Mouse (Mus musculus) liver, embryonic 16.5 days (tissue): Measurements from ENCODE around the gene Slc39a11. TPM values are rescaled to one million over a fixed set of nuclear protein-coding genes. Genes with fewer than 3 reads are reported as not detected.

Source experiments
- ATAC-seq: fragments of 200-750 bp; cut with Nextera tagmentation; 2 replicates; pipeline ENCODE4 v1.8.0; 2017; ENCODE audit warnings: low read depth, mild to moderate bottlenecking, moderate number of reproducible peaks, moderate library complexity
- H3K27ac ChIP-seq: fragments of 300-500 bp; sonication (generic); 2 replicates; pipeline ENCODE4 v1.5.1; 2014; ENCODE audit warnings: mild to moderate bottlenecking, low read length
- H3K27me3 ChIP-seq: fragments of 300-500 bp; sonication (generic); 2 replicates; pipeline ENCODE4 v1.6.1; 2014; ENCODE audit warnings: low read depth, low read length, mixed read lengths; ENCODE audit not compliant: control insufficient read depth, insufficient read depth
- H3K36me3 ChIP-seq: fragments of 300-500 bp; sonication (generic); 2 replicates; pipeline ENCODE4 v1.6.1; 2014; ENCODE audit warnings: mild to moderate bottlenecking; ENCODE audit not compliant: control insufficient read depth, insufficient read depth
- H3K4me1 ChIP-seq: fragments of 300-500 bp; sonication (generic); 2 replicates; pipeline ENCODE4 v1.6.1; 2014; ENCODE audit warnings: low read depth, low read length, mixed read lengths; ENCODE audit not compliant: control insufficient read depth
- H3K4me2 ChIP-seq: fragments of 300-500 bp; sonication (generic); 2 replicates; pipeline ENCODE4 v1.6.1; 2014; ENCODE audit warnings: low read depth, low read length, mixed read lengths
- H3K4me3 ChIP-seq: fragments of 300-500 bp; sonication (generic); 2 replicates; pipeline ENCODE4 v1.5.1; 2014; ENCODE audit warnings: low read depth, mild to moderate bottlenecking, low read length
- H3K9ac ChIP-seq: fragments of 300-500 bp; sonication (generic); 2 replicates; pipeline ENCODE4 v1.6.1; 2014; ENCODE audit warnings: low read depth, low read length
- H3K9me3 ChIP-seq: fragments of 300-500 bp; sonication (generic); replicated peaks from 2 replicates; pipeline ENCODE4 v1.6.1; 2016; ENCODE audit warnings: low read length; ENCODE audit not compliant: control insufficient read depth
- WGBS: fragments of 180-500 bp; shearing (Covaris S2); extraction: QIAGEN DNeasy Blood & Tissue Kit; methylation state at CpG from one replicate; pipeline ENCODE4 v1.1.7; 2014; ENCODE audit not compliant: insufficient replicate concordance; 5-methylcytosine and 5-hydroxymethylcytosine counted together
- polyA plus RNA-seq: library from polyadenylated mRNA; unstranded; fragments of >200 nt; fragmentation: Nextera tagmentation; extraction: Ambion mirVana; gene quantifications from 2 replicates; pipeline ENCODE4 v1.2.1, GENCODE M21; 2015

Gene Slc39a11
- polyA plus RNA-seq, 1 experiment from 2014 or later, result 14.1 TPM

GRCm38 (mm10) chr11:113452861-113453568 lies 196.9 kb downstream of the Slc39a11 start:
- Histone ChIP-seq H3K27me3 (no peaks in the 10 kb centered on the region), H3K4me2 (no peak overlapping the region), H3K27ac (no peak overlapping the region), H3K4me1 (no peaks in the 10 kb centered on the region), H3K9me3 (peaks cover 3% of the 10 kb centered on the region), H3K36me3 (no peaks in the 10 kb centered on the region), H3K4me3 (no peak overlapping the region), H3K9ac (no peak overlapping the region)
- 60% methylated on average over 16 of the region's 16 CpGs for WGBS
- no peak for ATAC-seq

GRCm38 (mm10) chr11:113451301-113451700 lies 198.6 kb downstream of the Slc39a11 start:
- Histone ChIP-seq H3K9ac (no peak overlapping the region), H3K4me1 (no peaks in the 10 kb centered on the region), H3K9me3 (peaks cover 3% of the 10 kb centered on the region), H3K27me3 (no peaks in the 10 kb centered on the region), H3K4me2 (no peak overlapping the region), H3K27ac (no peak overlapping the region), H3K36me3 (no peaks in the 10 kb centered on the region), H3K4me3 (no peak overlapping the region)
- 71% methylated on average over 10 of the region's 10 CpGs for WGBS
- no peak for ATAC-seq

GRCm38 (mm10) chr11:113450665-113451064 lies 199.2 kb downstream of the Slc39a11 start:
- ATAC-seq, result no peak
- H3K27me3 ChIP-seq, result no peaks in the 10 kb centered on the region
- H3K9me3 ChIP-seq, result no peaks in the 10 kb centered on the region
- no peak overlapping the region for H3K4me2 ChIP-seq
- H3K9ac ChIP-seq, result no peak overlapping the region
- 68% methylated on average over 4 of the region's 4 CpGs for WGBS
- H3K36me3 ChIP-seq, result no peaks in the 10 kb centered on the region
- no peaks in the 10 kb centered on the region for H3K4me1 ChIP-seq
- H3K27ac ChIP-seq, result no peak overlapping the region
- H3K4me3 ChIP-seq, result no peak overlapping the region

- Histone ChIP-seq H3K4me1 (no peaks in the 10 kb centered on the region), H3K9me3 (no peaks in the 10 kb centered on the region), H3K27ac (no peak overlapping the region), H3K9ac (no peak overlapping the region), H3K27me3 (no peaks in the 10 kb centered on the region), H3K4me3 (no peak overlapping the region), H3K36me3 (no peaks in the 10 kb centered on the region), H3K4me2 (no peak overlapping the region)
- WGBS, result 54% methylated on average over 6 of the region's 6 CpGs
- ATAC-seq, result no peak
These were observed 199.9 kb downstream of the Slc39a11 start for GRCm38 (mm10) chr11:113450028-113450427.

- no peak overlapping the region for H3K27ac ChIP-seq
- ATAC-seq, result no peak
- H3K4me2 ChIP-seq, result no peak overlapping the region
- no peak overlapping the region for H3K4me3 ChIP-seq
- 79% methylated on average over 11 of the region's 11 CpGs for WGBS
- no peaks in the 10 kb centered on the region for H3K36me3 ChIP-seq
- H3K4me1 ChIP-seq, result no peaks in the 10 kb centered on the region
- no peaks in the 10 kb centered on the region for H3K9me3 ChIP-seq
- no peak overlapping the region for H3K9ac ChIP-seq
- no peaks in the 10 kb centered on the region for H3K27me3 ChIP-seq
These were observed 207.8 kb downstream of the Slc39a11 start for GRCm38 (mm10) chr11:113442036-113442435.

GRCm38 (mm10) chr11:113439328-113440030 lies 210.4 kb downstream of the Slc39a11 start:
- H3K9ac ChIP-seq, result no peak overlapping the region
- H3K27ac ChIP-seq, result no peak overlapping the region
- 74% methylated on average over 20 of the region's 20 CpGs for WGBS
- no peaks in the 10 kb centered on the region for H3K36me3 ChIP-seq
- H3K27me3 ChIP-seq, result no peaks in the 10 kb centered on the region
- no peak overlapping the region for H3K4me3 ChIP-seq
- no peaks in the 10 kb centered on the region for H3K4me1 ChIP-seq
- ATAC-seq, result no peak
- H3K4me2 ChIP-seq, result no peak overlapping the region
- H3K9me3 ChIP-seq, result no peaks in the 10 kb centered on the region

- no peak for ATAC-seq
- Histone ChIP-seq H3K4me2 (no peak overlapping the region), H3K9me3 (no peaks in the 10 kb centered on the region), H3K27me3 (no peaks in the 10 kb centered on the region), H3K4me1 (no peaks in the 10 kb centered on the region), H3K36me3 (no peaks in the 10 kb centered on the region), H3K4me3 (no peak overlapping the region), H3K9ac (no peak overlapping the region), H3K27ac (no peak overlapping the region)
- WGBS, result 81% methylated on average over 5 of the region's 5 CpGs
These were observed 211.0 kb downstream of the Slc39a11 start for GRCm38 (mm10) chr11:113438915-113439314.

- Histone ChIP-seq H3K4me1 (no peaks in the 10 kb centered on the region), H3K9me3 (no peaks in the 10 kb centered on the region), H3K4me3 (no peak overlapping the region), H3K9ac (no peak overlapping the region), H3K27ac (no peak overlapping the region), H3K4me2 (no peak overlapping the region), H3K27me3 (no peaks in the 10 kb centered on the region), H3K36me3 (no peaks in the 10 kb centered on the region)
- ATAC-seq, result no peak
- 56% methylated on average over 9 of the region's 9 CpGs for WGBS
These were observed 212.5 kb downstream of the Slc39a11 start for GRCm38 (mm10) chr11:113437357-113437756.

- 70% methylated on average over 6 of the region's 6 CpGs for WGBS
- H3K9ac ChIP-seq, result no peak overlapping the region
- no peaks in the 10 kb centered on the region for H3K36me3 ChIP-seq
- no peaks in the 10 kb centered on the region for H3K27me3 ChIP-seq
- H3K27ac ChIP-seq, result no peak overlapping the region
- no peak for ATAC-seq
- no peaks in the 10 kb centered on the region for H3K9me3 ChIP-seq
- no peak overlapping the region for H3K4me3 ChIP-seq
- H3K4me1 ChIP-seq, result no peaks in the 10 kb centered on the region
- H3K4me2 ChIP-seq, result no peak overlapping the region
These were observed 213.6 kb downstream of the Slc39a11 start for GRCm38 (mm10) chr11:113436299-113436698.
